Mouse (Mus musculus): ENCODE measurements around the gene Rfx5. TPM values are rescaled to one million over a fixed set of nuclear protein-coding genes. Genes with fewer than 3 reads are reported as not detected.
"Not testable (repeated sequence)": the region's sequence is repeated elsewhere in the genome, so short reads cannot be mapped to it uniquely, and the experiment has no call there.

Gene Rfx5
- 13.3 and 13.7 TPM in 2 replicates for polyA plus RNA-seq (2014; fragmentation: Nextera tagmentation; extraction: Ambion mirVana)

DNA sequence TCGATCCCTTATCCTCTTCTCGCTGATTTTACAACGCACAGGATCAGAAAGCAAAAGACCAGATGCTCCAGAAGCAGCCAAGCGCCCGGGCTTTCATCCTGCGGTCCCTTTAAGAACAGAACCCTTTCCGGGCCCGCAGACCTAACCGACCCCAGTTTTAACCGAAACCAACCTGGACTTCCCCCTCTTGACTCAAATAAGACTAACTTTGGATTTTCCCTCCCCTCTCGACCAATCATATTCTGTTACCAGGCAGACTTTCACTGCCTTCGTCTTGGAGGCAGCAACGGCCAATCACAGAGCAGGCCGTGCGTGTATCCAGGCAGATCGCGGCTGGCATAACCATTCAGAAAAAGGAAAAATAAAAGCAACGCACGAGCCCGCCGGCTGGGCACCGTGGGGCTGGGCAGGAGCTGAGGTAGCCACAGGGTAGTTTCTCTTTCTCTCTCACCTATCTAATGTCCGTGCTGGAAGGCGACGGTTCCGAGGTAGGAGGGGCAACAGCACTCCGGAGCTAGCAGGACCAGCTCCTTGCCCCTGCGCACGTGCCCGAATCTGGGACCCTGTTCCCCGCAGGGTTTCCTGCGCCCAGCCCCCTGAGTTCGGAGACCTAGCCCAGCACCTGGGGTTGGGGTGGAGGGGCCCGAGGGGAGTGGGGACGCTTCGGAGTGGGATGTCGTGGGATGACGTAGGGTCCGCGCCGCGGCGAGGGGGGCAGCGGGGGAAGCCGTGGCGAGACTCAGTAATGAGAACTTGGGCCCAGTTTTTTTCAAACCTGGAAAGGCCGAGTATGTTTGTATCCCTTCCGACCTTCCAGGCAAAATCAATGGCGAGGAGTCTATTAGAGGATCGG is at the start of gene Rfx5:
TSS of gene Rfx5 (plus strand) at position 312 of the 853 bp plus-strand sequence.
- DNase-seq (ENCODE audit: low spot score) (peak; percentile 92), ATAC-seq (ENCODE audit: insufficient number of reproducible peaks, low FRiP score, low TSS enrichment, low read depth) (peak; percentile 96)
- no peaks in the 10 kb centered on the region for H3K9me3 ChIP-seq (ENCODE audit: control insufficient read depth, low read length)
- peak within 1 kb of the TSS; percentile 80 for H3K9ac ChIP-seq (ENCODE audit: low read length)
- WGBS, result under 1% methylated on average over 50 of the region's 50 CpGs
- H3K27ac ChIP-seq (replicated peaks; ENCODE audit: low read depth, low read length), result peak within 1 kb of the TSS; percentile 84
- no peaks in the 10 kb centered on the region for H3K27me3 ChIP-seq (ENCODE audit: control insufficient read depth, insufficient read depth, low read length)
- H3K36me3 ChIP-seq (ENCODE audit: control insufficient read depth, insufficient read depth, low read length), result peaks cover 6% of the 10 kb centered on the region
- peak within 1 kb of the TSS; percentile 60 for H3K4me3 ChIP-seq (ENCODE audit: low read depth, low read length)
- peaks cover 11% of the 10 kb centered on the region; the same call in 1 of the 2 replicates for H3K4me1 ChIP-seq (ENCODE audit: control insufficient read depth, insufficient read depth, low read length)
- peak within 1 kb of the TSS; percentile 52 for H3K4me2 ChIP-seq (ENCODE audit: low read depth, severe bottlenecking)

DNA sequence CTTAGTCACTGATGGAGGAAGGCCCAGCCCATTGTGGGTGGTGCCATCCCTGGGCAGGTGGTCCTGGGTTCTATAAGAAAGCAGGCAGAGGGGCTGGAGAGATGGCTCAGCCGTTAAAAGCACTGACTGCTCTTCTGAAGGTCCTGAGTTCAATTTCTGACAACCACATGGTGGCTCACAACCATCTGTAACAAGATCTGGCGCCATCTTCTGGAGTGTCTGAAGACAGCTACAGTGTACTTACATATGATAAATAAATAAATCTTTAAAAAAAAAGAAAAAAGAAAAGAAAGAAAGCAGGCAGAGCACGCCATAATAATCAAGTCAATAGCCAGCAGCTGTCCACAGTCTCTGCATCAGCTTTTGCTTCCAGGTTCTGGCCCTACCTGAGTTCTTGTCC is 49.1 kb upstream of the Rfx5 start:
- H3K27ac ChIP-seq (replicated peaks; ENCODE audit: low read depth, low read length); H3K36me3 ChIP-seq (ENCODE audit: control insufficient read depth, insufficient read depth, low read length); H3K4me3 ChIP-seq (ENCODE audit: low read depth, low read length); DNase-seq (ENCODE audit: low spot score); ATAC-seq (ENCODE audit: insufficient number of reproducible peaks, low FRiP score, low TSS enrichment, low read depth); H3K9me3 ChIP-seq (ENCODE audit: control insufficient read depth, low read length); H3K4me1 ChIP-seq (ENCODE audit: control insufficient read depth, insufficient read depth, low read length); H3K9ac ChIP-seq (ENCODE audit: low read length); H3K4me2 ChIP-seq (ENCODE audit: low read depth, severe bottlenecking); H3K27me3 ChIP-seq (ENCODE audit: control insufficient read depth, insufficient read depth, low read length): not testable (repeated sequence)
- 64% methylated on average over 3 of the region's 3 CpGs for WGBS

DNA sequence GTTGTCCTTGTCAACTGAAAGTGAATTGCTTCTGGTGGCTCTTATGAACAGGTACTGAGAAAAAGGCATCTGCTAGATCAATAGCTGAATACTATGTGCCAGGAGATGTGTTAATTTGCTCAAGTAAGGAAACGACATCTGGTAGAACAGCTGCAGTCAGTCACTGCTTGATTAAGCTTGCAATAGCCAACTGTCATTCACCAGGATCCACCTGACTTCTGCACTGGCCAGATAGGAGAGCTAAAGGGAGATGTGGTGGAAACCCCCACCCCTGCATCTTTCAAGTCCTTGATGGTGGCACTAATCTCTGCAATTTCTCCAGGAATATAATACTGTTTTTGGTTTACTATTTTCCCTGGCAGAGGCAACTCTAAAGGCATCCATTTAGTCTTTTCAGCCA is 47.4 kb upstream of the Rfx5 start:
- no peak for ATAC-seq (ENCODE audit: insufficient number of reproducible peaks, low FRiP score, low TSS enrichment, low read depth)
- no peaks in the 10 kb centered on the region for H3K36me3 ChIP-seq (ENCODE audit: control insufficient read depth, insufficient read depth, low read length)
- no peak for DNase-seq (ENCODE audit: low spot score)

DNA sequence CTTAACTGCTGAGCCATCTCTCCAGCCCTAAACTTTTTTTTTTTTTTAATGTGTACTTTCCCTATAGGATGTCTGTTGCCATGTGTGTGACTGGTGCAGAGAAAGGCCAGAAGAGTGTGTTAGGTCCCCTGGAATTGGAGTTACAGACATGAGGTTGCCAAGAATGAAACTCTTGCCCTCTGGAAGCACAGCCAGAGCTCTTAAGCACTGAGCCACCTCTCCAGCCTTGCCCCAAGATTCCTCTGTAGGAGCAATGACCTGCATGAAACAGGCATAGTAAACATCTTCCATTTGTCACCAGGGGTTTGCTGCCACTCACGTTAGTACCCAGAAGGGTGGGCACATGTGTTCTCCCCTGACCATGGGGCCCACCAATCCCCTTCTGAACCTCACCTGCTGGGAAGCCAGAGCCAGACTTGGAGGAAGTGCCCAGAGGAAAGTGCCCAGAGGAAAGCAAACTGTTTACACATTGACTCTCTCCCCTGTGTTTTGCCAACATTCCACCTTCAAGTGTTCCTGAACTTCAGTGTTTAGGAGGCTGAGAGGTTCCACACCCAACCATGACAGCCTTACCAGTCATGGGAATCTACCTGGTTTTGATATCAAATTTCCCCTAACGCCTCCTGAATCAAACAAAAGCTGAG is 42.7 kb upstream of the Rfx5 start:
- H3K9me3 ChIP-seq (ENCODE audit: control insufficient read depth, low read length), result no peaks in the 10 kb centered on the region
- no peaks in the 10 kb centered on the region for H3K36me3 ChIP-seq (ENCODE audit: control insufficient read depth, insufficient read depth, low read length)
- ATAC-seq (ENCODE audit: insufficient number of reproducible peaks, low FRiP score, low TSS enrichment, low read depth) (no peak), DNase-seq (ENCODE audit: low spot score) (no peak)
- no peak overlapping the region for H3K27ac ChIP-seq (replicated peaks; ENCODE audit: low read depth, low read length)
- no peak overlapping the region for H3K9ac ChIP-seq (ENCODE audit: low read length)
- no peak overlapping the region for H3K4me3 ChIP-seq (ENCODE audit: low read depth, low read length)
- no peaks in the 10 kb centered on the region for H3K4me1 ChIP-seq (ENCODE audit: control insufficient read depth, insufficient read depth, low read length)
- no peaks in the 10 kb centered on the region for H3K27me3 ChIP-seq (ENCODE audit: control insufficient read depth, insufficient read depth, low read length)
- WGBS, result 74% methylated on average over 2 of the region's 2 CpGs
- no peak overlapping the region for H3K4me2 ChIP-seq (ENCODE audit: low read depth, severe bottlenecking)

More for the DNA sequence above, 47.4 kb upstream of the Rfx5 start:
- WGBS, result 57% methylated on average over 1 of the region's 1 CpGs
- Histone ChIP-seq H3K4me1 (ENCODE audit: control insufficient read depth, insufficient read depth, low read length) (no peaks in the 10 kb centered on the region), H3K4me3 (ENCODE audit: low read depth, low read length) (no peak overlapping the region), H3K27ac (replicated peaks; ENCODE audit: low read depth, low read length) (no peak overlapping the region), H3K4me2 (ENCODE audit: low read depth, severe bottlenecking) (no peak overlapping the region), H3K9me3 (ENCODE audit: control insufficient read depth, low read length) (no peaks in the 10 kb centered on the region), H3K27me3 (ENCODE audit: control insufficient read depth, insufficient read depth, low read length) (no peaks in the 10 kb centered on the region), H3K9ac (ENCODE audit: low read length) (no peak overlapping the region)

DNA sequence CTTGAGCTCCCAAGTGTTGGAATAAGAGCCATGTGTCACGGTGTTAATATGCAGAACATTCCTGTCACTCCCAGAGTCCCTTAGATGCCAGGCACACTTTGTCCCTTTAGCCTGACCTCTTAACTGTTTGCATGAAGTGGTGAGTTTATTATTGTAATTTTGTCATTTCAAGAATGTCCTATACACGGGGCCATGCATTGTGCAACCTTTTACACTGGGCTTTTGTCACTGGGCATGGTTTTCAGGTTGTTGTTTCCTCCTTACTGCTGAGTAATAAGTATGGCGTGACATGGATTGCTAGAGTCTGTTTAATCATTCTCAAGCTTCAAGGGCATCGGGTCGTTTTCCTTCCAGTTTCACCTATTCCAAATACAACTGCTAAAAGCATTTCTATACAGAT is 40.1 kb upstream of the Rfx5 start:
- ATAC-seq (ENCODE audit: insufficient number of reproducible peaks, low FRiP score, low TSS enrichment, low read depth) (no peak), DNase-seq (ENCODE audit: low spot score) (no peak)
- Histone ChIP-seq H3K36me3 (ENCODE audit: control insufficient read depth, insufficient read depth, low read length) (no peaks in the 10 kb centered on the region), H3K9ac (ENCODE audit: low read length) (no peak overlapping the region), H3K27ac (replicated peaks; ENCODE audit: low read depth, low read length) (no peak overlapping the region), H3K4me2 (ENCODE audit: low read depth, severe bottlenecking) (no peak overlapping the region), H3K4me3 (ENCODE audit: low read depth, low read length) (no peak overlapping the region), H3K27me3 (ENCODE audit: control insufficient read depth, insufficient read depth, low read length) (no peaks in the 10 kb centered on the region), H3K4me1 (ENCODE audit: control insufficient read depth, insufficient read depth, low read length) (no peaks in the 10 kb centered on the region), H3K9me3 (ENCODE audit: control insufficient read depth, low read length) (no peaks in the 10 kb centered on the region)
- 59% methylated on average over 5 of the region's 5 CpGs for WGBS

DNA sequence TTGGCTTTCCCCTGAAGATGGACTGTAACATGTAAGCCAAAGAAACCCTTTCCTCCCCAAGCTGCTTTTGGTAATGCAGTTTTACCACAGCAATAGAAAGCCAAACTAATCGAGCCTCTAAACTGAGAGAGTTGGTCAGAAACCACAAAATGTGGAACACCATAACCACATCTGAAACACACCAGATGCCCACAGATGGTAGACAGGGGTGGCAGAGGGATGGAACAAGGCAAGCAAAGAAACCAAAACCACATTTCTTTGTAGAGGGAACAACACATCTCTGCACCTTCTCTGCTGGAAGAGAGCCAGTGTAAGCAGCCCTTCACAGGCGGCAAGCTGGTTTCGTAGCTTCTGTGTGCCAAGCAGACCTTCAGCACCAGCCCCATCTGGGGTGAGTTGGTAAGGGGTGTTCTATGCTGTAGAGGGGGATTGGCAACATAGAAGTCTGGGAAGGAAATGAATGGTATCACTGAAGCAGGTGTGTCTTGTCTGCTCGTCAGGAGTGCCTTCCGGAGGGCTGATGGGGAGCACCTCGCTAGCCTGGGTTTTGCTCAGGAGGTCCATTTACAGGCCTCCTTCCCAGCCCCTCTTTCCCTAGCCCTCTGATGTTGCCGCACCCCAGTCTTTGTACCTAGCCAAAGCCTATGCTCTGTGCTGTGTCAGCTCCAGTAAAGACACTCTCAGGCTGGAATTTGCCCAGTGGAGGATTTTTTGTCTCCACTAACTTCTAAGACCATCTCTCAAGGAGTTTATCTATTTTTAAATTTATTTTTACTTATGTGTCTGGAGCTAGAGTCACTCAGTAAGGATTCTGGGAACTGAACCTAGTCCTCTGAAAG is 37.8 kb upstream of the Rfx5 start:
- Histone ChIP-seq H3K27ac (replicated peaks; ENCODE audit: low read depth, low read length) (no peak overlapping the region), H3K9me3 (ENCODE audit: control insufficient read depth, low read length) (no peaks in the 10 kb centered on the region), H3K4me1 (ENCODE audit: control insufficient read depth, insufficient read depth, low read length) (no peaks in the 10 kb centered on the region), H3K27me3 (ENCODE audit: control insufficient read depth, insufficient read depth, low read length) (no peaks in the 10 kb centered on the region), H3K4me3 (ENCODE audit: low read depth, low read length) (no peak overlapping the region), H3K36me3 (ENCODE audit: control insufficient read depth, insufficient read depth, low read length) (no peaks in the 10 kb centered on the region), H3K4me2 (ENCODE audit: low read depth, severe bottlenecking) (no peak overlapping the region), H3K9ac (ENCODE audit: low read length) (no peak overlapping the region)
- 85% methylated on average over 7 of the region's 7 CpGs for WGBS
- ATAC-seq (ENCODE audit: insufficient number of reproducible peaks, low FRiP score, low TSS enrichment, low read depth) (no peak), DNase-seq (ENCODE audit: low spot score) (no peak)

DNA sequence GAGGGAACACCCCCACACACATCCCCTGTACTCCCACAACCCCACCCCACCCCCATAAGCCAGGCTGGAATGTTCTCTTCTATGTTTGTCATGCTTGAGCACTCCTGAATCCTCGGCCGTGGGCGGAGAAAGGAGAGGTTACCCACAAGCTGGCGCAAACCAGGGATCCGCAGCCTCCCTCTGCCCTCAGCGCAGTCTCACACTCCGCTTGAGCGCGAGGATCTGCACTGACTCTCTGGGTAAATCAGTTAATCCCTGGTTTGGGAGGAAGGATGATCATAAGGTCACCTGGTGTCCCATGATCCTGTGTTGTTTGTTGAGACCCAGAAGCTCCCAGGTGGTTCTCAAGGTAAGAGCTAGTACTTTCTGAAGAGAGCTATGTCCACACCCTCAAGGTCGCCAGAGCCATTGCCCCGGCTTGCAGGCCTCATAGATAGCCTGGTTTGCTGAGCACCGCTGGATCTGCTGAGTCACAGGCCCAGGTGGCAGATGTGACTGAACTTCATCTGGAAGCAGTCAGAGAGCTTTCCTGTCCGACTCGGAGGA is 36.0 kb upstream of the Rfx5 start:
- no peak overlapping the region for H3K4me3 ChIP-seq (ENCODE audit: low read depth, low read length)
- DNase-seq (ENCODE audit: low spot score), result no peak
- no peaks in the 10 kb centered on the region for H3K4me1 ChIP-seq (ENCODE audit: control insufficient read depth, insufficient read depth, low read length)
- H3K4me2 ChIP-seq (ENCODE audit: low read depth, severe bottlenecking), result no peak overlapping the region
- H3K27me3 ChIP-seq (ENCODE audit: control insufficient read depth, insufficient read depth, low read length), result no peaks in the 10 kb centered on the region
- ATAC-seq (ENCODE audit: insufficient number of reproducible peaks, low FRiP score, low TSS enrichment, low read depth), result no peak
- no peaks in the 10 kb centered on the region for H3K36me3 ChIP-seq (ENCODE audit: control insufficient read depth, insufficient read depth, low read length)
- no peak overlapping the region for H3K9ac ChIP-seq (ENCODE audit: low read length)
- H3K9me3 ChIP-seq (ENCODE audit: control insufficient read depth, low read length), result no peaks in the 10 kb centered on the region
- H3K27ac ChIP-seq (replicated peaks; ENCODE audit: low read depth, low read length), result no peak overlapping the region
- WGBS, result 72% methylated on average over 14 of the region's 14 CpGs

DNA sequence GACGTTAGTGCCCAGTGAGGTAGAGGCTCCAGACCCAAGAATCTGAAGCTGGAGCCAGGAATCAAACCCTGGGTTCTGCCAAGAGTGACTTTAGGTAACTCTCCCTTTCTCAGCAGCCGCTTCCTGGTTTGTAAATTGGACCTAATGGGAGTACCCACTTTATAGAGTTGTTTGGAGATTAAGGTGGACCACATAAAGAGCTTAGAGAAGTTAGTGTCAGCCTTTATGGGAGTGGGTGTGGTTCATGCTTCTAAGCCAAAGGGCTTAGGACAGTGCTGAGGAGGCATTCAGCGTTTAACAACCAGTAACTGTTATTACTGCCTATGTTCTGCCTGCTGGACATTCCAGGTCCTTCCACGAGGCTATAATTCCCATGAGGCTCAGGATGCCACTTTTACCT is 35.0 kb upstream of the Rfx5 start:
- no peak for DNase-seq (ENCODE audit: low spot score)
- Histone ChIP-seq H3K9me3 (ENCODE audit: control insufficient read depth, low read length) (no peaks in the 10 kb centered on the region), H3K4me1 (ENCODE audit: control insufficient read depth, insufficient read depth, low read length) (no peaks in the 10 kb centered on the region), H3K9ac (ENCODE audit: low read length) (no peak overlapping the region), H3K27me3 (ENCODE audit: control insufficient read depth, insufficient read depth, low read length) (no peaks in the 10 kb centered on the region), H3K4me2 (ENCODE audit: low read depth, severe bottlenecking) (no peak overlapping the region), H3K36me3 (ENCODE audit: control insufficient read depth, insufficient read depth, low read length) (no peaks in the 10 kb centered on the region), H3K4me3 (ENCODE audit: low read depth, low read length) (no peak overlapping the region), H3K27ac (replicated peaks; ENCODE audit: low read depth, low read length) (no peak overlapping the region)
- no peak for ATAC-seq (ENCODE audit: insufficient number of reproducible peaks, low FRiP score, low TSS enrichment, low read depth)
- 52% methylated on average over 4 of the region's 4 CpGs for WGBS
